Mouse (Mus musculus): ENCODE data around the gene Prpsap2. TPM values are rescaled to one million over a fixed set of nuclear protein-coding genes. Genes with fewer than 3 reads are reported as not detected.
"Not testable (repeated sequence)": the region's sequence is repeated elsewhere in the genome, so short reads cannot be mapped to it uniquely, and the experiment has no call there.

Prpsap2 gene
- 10 to 100 TPM; 37.8 to 40.0 TPM for total RNA-seq (2021)
- long read RNA-seq, experiment 1, transcript Prpsap2-201 (12 exons, 1,837 nt) = major isoform, 5 of 15 reads
- long read RNA-seq, experiment 1, partial matches to known transcripts = 3 of 15 reads
- long read RNA-seq, experiment 1, other reads (novel, unspliced or antisense) = 2 of 15 reads
- long read RNA-seq, experiment 2, partial matches to known transcripts = 3 of 10 reads
- long read RNA-seq, experiment 2, other reads (novel, unspliced or antisense) = 0 of 10 reads

DNA sequence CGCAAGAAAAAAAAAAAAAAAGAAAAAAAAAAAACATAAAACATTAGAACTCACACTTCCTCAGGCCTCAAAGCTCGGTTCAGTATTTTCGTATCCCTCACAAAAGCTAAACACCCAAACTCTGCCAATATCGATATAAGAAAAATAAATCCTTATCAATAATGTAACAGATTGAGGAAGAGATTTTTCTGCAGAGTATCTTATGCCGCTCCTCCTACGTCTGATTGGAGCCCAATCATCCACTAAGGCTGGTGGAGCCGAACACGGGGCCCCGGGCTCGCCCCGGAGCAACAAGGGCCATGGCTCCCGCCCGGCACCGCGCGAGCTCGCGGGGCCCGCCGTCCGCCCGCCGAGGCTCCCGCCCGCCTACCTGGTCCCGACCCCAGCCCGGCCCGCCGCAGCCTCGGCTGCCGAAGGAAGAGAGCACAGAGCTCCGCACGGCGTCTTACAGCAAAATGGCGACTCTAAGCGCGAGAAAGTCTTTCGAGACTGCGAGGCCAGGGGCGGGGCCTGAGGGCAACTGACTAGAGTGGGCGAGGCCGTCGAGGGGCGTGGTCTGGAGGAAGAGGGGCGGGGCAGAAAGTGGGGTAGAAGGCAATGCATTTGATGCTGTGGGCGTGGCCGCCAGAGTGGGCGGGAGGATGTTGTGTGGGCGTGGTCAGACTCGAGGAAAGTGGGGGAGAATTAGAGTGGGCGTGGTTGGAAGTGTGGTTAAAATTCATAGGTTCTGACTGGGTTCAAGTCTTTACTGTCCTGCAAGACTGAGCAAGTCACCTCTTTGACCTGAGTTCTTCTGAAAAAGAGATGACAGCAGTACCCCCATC is at the start of gene Prpsap2:
Prpsap2 (minus strand) TSS at position 505 of the 824 bp plus-strand sequence.
- DNase-seq (ENCODE audit: low spot score in 2 of 2) = peak; percentile 95

DNA sequence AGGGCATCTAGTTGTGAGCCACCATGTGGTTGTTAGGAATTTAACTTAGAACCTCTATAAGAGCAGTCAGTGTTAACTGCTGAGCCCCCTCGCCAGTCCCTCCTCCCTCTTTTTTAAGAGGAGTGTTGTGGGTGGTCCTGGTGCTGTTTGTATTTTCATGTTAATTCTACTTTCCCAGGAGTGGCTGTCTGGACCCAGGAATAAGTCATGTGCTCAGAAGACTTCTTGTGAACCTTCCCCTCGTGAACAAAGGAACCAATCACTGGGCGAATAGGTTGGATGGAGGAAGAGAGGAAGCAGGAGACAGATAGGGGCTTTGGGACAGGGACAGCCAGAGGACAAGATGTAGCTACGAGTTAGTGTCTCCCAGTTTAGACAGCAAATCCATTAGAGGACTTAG is 47.9 kb upstream of the Prpsap2 start:
- DNase-seq (ENCODE audit: low spot score in 2 of 2) = no peak

GRCm38 (mm10) chr11:61808551-61809117 is 46.7 kb upstream of the Prpsap2 start:
- no peak for DNase-seq (ENCODE audit: low spot score in 2 of 2)

GRCm38 (mm10) chr11:61793441-61793840 is 31.6 kb upstream of the Prpsap2 start:
- DNase-seq (ENCODE audit: low spot score in 2 of 2) = no peak

GRCm38 (mm10) chr11:61788550-61788949 is 26.7 kb upstream of the Prpsap2 start:
- DNase-seq (ENCODE audit: low spot score in 2 of 2) = no peak

DNA sequence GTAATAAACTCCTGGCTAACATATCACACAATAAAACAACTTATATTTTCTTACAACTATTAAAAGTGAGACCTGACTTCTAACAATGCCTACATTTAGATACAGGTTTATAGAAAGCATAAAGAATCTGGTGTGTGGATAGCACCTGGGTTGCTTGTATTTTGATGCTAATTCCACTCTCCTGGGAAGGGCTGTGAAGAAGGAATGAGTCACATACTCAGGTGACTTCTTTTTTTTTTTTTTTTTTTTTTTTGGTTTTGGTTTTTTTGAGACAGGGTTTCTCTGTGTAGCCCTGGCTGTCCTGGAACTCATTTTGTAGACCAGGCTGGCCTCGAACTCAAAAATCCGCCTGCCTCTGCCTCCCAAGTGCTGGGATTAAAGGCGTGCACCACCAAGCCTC is 20.6 kb upstream of the Prpsap2 start:
- DNase-seq (ENCODE audit: low spot score in 2 of 2) = not testable (repeated sequence)

- DNase-seq (ENCODE audit: low spot score in 2 of 2) = peak; percentile 38 to 44
Measured at GRCm38 (mm10) chr11:61774551-61775149, 12.8 kb upstream of the Prpsap2 start.

DNA sequence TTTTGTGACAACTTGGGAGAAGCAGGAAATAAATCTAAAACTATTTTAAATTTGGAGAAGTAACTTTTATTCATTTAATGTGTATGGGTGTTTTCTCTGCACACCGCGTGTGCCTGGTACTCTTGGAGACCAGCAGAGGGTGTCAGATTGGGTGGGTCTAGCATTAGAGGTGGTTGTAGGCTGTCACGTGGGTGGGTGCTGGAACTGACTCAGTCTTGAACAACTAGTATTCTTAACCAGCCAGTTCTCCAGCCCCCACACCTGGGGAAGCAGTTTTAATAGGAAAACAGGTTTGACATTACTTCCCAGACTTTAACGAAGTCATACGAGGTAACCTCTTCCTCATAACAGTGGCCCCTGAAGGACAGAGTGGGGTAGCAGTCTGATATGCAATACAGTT is 1.4 kb downstream of the Prpsap2 start:
- peak; percentile 28 to 34 for DNase-seq (ENCODE audit: low spot score in 2 of 2)

GRCm38 (mm10) chr11:61757151-61757550 is 4.7 kb downstream of the Prpsap2 start:
- no peak for DNase-seq (ENCODE audit: low spot score in 2 of 2)

DNA sequence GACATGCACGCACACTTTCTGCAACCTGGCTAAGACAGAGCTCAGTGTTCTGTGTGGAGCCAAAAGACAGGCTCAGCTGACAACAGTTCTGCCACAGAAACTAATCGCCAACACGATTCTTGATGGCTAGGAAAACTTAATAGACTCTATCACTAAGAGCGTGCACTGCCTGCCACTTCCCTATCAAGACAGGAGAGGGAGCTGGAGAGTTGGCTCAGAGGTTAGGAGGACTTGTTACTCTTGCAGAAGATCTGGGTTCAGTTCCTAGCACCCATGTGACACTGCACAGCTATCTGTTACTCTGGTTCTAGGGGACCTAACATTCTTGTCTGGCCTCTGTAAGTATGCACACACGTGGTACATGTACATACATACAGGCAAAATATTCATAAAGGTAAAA is 10.3 kb downstream of the Prpsap2 start:
- DNase-seq (ENCODE audit: low spot score in 2 of 2) = no peak

- no peak for DNase-seq (ENCODE audit: low spot score in 2 of 2)
Measured at GRCm38 (mm10) chr11:61747161-61747560, 14.7 kb downstream of the Prpsap2 start.

DNA sequence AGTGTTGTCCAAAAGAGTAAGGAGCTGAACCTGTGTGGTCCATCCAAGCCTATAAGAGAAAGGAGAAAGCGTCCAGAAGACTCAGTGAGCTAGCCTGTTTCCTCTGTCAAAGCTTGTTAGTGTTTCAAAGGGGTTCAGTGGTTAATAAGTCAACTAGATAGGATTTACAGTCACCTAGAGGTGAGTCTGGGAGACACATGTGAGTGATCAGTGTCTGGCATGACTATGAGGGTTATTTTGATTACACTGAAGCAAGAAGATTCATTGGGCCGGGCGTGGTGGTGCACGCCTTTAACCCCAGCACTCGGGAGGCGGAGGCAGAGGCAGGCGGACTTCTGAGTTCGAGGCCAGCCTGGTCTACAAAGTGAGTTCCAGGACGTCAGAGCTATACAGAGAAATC is 16.1 kb downstream of the Prpsap2 start:
- no peak for DNase-seq (ENCODE audit: low spot score in 2 of 2)

DNA sequence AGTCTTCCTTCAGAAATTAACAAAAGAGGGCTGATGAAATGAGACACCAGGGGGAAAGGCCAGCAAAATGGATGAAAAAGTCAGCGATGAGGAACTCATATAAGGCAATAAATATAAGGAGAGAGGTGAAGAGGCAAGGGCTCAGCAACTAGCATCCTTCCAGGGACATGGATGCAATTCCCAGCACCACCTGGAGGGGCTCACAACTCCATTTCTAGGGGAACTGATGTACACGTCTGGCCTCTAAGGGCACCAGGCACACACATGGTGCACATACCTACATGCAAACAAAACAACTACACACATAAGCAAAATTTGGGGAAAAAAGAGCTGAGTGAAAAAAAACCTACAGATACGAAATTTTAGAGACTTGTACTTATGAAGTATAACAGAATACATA is 17.4 kb downstream of the Prpsap2 start:
- no peak for DNase-seq (ENCODE audit: low spot score in 2 of 2)

DNA sequence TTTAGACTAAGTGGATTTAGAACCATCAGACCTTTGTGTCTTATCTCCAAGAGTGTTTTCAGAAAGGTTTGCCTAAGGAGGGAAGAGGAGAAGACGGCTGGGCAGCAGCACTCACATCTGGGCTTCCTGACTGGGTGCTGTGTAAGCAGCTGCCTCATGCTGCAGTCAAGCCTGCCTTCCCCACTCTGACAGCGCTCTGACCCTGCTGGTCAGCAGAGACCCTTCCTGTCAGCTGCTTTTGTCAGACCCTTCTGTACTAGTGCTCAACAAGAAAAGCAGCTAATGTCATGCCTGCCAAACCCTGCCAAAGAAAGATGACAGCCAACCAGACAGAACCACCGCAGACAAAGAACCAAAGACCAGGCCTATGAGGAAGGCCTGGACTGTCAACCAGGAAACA is 18.1 kb downstream of the Prpsap2 start:
- no peak for DNase-seq (ENCODE audit: low spot score in 2 of 2)

DNA sequence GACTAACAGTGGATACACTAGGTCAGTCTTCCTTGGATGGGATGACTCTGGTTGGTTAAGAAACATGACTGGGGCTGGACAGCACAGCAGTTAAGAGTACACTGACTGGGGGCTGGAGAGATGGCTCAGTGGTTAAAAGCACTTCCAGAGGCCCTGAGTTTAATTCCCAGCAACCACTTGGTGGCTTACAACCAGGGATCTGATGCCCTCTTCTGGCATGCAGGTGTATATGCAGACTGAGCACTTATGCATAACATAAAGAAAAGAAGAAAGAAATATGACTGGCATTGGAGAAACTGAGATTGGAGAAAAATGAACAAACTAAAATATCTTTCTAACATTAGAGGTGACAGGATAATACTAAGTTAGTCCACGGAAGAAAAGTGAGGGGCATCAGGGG is 21.4 kb downstream of the Prpsap2 start:
- DNase-seq (ENCODE audit: low spot score in 2 of 2) = no peak

DNA sequence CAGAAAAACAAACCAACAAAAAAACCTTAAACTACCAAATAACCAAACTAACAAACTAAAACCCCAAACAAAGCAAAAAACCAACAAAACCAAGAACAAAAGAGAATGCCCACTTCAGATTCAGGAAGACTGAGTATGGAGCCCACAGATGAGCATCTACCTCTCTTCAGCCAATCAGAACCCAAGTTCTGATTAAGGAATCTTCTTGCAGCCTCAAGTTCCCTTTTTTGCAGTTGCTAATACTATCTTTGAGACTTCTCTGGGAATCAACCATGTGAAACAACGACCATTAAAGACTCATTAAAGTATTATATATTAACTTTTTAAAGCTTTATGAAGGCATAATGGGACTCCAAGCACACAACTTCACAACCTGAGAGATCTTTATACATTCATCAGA is 24.6 kb downstream of the Prpsap2 start:
- no peak for DNase-seq (ENCODE audit: low spot score in 2 of 2)

GRCm38 (mm10) chr11:61732672-61733071 is 29.2 kb downstream of the Prpsap2 start:
- no peak for DNase-seq (ENCODE audit: low spot score in 2 of 2)

DNA sequence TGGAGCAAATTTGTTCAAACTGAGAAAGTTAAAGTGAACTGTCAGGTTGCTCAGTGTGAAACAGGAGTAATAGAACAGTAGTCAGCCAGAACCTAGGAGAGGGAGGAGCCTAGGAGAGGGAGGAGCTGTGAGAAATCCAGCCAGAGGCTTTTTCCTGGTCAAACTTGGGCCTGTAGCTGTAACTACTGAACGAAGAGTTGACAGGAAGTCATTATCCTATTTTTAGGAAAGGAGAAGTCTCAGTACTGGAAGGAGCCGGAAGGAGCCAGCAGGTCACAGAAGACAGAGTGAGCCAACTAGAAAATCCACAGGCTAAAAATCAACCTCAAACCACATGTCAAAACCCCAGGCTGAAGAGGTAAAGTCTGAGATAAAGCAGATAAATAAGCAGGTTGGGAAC is 33.9 kb downstream of the Prpsap2 start:
- DNase-seq (ENCODE audit: low spot score in 2 of 2) = no peak

GRCm38 (mm10) chr11:61722077-61722476 is 39.8 kb downstream of the Prpsap2 start:
- no peak for DNase-seq (ENCODE audit: low spot score in 2 of 2)

DNA sequence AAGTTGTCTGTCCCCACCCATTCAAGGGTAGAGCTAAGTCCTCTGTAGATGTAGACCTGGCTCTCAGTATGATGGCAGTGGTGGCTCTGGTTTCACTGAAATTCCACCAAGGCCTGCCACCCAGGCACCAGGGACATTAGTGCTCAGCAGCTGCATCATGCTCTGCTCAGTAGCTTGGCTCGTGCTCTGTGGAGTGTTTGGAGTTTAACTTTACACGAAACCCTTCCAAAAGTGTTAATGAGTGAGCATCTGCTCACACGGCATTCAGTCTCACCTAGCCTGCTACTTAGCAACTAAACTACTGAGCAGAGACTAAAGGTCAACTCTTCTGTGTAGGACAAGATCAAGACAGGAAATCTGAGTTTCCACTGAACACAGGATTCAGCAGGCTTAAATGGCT is 41.3 kb downstream of the Prpsap2 start, which contains the start of gene Slc5a10:
Slc5a10 (minus strand) TSS at position 191 of the 400 bp plus-strand sequence.
- DNase-seq (ENCODE audit: low spot score in 2 of 2) = no peak

- no peak for DNase-seq (ENCODE audit: low spot score in 2 of 2)
Measured at GRCm38 (mm10) chr11:61719826-61720225, 42.1 kb downstream of the Prpsap2 start.

GRCm38 (mm10) chr11:61719387-61719786 is 42.5 kb downstream of the Prpsap2 start:
- DNase-seq (ENCODE audit: low spot score in 2 of 2) = no peak
